Comparison of ENCODE assay signal across 34 mouse cellular contexts in the genomic region with DNA sequence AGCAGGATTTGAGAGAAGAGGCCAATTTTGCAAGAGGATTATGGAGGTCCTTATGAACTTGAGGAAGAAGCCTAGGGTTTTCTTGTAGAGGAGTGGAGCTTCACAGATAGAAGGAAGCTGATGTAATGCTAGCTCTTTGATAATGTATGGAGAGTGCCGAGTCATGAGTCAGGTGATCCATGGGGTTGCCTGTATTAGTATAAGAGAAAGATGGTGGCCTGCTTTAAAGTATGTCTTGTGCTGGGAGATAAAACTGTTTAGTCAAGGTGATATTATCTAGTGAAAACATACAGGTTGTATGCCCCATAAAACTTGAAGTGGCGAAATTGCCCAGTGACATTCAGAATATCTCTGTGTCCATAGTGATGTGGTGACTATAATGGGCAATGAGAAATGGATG. TPM values are rescaled to one million over a fixed set of nuclear protein-coding genes. Genes with fewer than 3 reads are reported as not detected.
DNase-seq lines count a peak whose midpoint lies in the region; ATAC-seq and TF ChIP-seq lines count a peak whose summit lies in the region.
"Had no signal": no experiment of that assay in that cellular context is flagged by ENCODE, and none has a peak within 500 bp of the region (broad histone marks: within the 10 kb centered on the region; RNA-seq: fewer than 3 reads in every experiment).

No protein-coding gene starts in this region.

- in situ Hi-C loops in ES-E14 (cut with MboI; ENCODE audit: low sequenced_read_pairs in 2 of 2, unreplicated experiment in 2 of 2), result no loop called here

- H3K4me2 ChIP-seq in heart, embryonic 12.5 days, result no peak overlapping the region
- H3K4me2 ChIP-seq in liver, embryonic 16.5 days (ENCODE audit: low read depth, low read length), result no peak overlapping the region
- H3K4me2 ChIP-seq in forebrain, embryonic 14.5 days (ENCODE audit: low read length), result no peak overlapping the region
- H3K4me2 ChIP-seq: forebrain, embryonic 12.5 days; heart, embryonic 11.5 days; hindbrain, embryonic 13.5 days; lung, embryonic 15.5 days; stomach, embryonic 15.5 days had no signal

- TF ChIP-seq CTCF in embryonic fibroblast, embryonic 13.5 days (IDR thresholded peaks at IDR 0.05; ENCODE audit: borderline replicate concordance, insufficient read depth, low read length), result no peak

- peaks cover 11% of the 10 kb centered on the region for H3K4me1 ChIP-seq in heart, embryonic 12.5 days (replicated peaks)
- peaks cover 2 to 3% of the 10 kb centered on the region in 2 experiments; a peak in 2 of 4 replicates for H3K4me1 ChIP-seq in ES-E14 (ENCODE audit: control insufficient read depth in 2 of 2, insufficient read depth in 2 of 2, low read length in 2 of 2, poor library complexity in 1 of 2)
- peaks cover 5% of the 10 kb centered on the region; the same call in 1 of the 2 replicates for H3K4me1 ChIP-seq in embryonic fibroblast, embryonic 13.5 days (ENCODE audit: control insufficient read depth, insufficient read depth, low read length)
- H3K4me1 ChIP-seq in liver, embryonic 16.5 days (ENCODE audit: control insufficient read depth, low read depth, low read length), result peaks cover 55% of the 10 kb centered on the region
- H3K4me1 ChIP-seq in forebrain, embryonic 14.5 days (ENCODE audit: control insufficient read depth, insufficient read depth, low read length), result peaks cover 12% of the 10 kb centered on the region

- ATAC-seq in heart, embryonic 12.5 days (ENCODE audit: insufficient number of reproducible peaks, low FRiP score), result peak; percentile 26; the same call in 1 of the 2 replicates
- peak; percentile 16; the same call in 1 of the 2 replicates for ATAC-seq in liver, embryonic 16.5 days (ENCODE audit: low read depth)
- ATAC-seq in forebrain, embryonic 14.5 days, result no peak
- ATAC-seq in activated CD4-positive, CD25-positive, alpha-beta regulatory T cell, adult 4 months, result no peak
- ATAC-seq: CD4-positive, CD25-positive, alpha-beta regulatory T cell, adult 4 months; midbrain, embryonic 16.5 days had no signal

- TF ChIP-seq POLR2A in embryonic fibroblast, embryonic 13.5 days (IDR thresholded peaks at IDR 0.05; ENCODE audit: low read depth, low read length), result no peak

- DNase-seq in heart, postnatal 4 days, result no peak
- DNase-seq in ES-E14 (ENCODE audit: low read depth, low spot score), result no peak
- DNase-seq in forebrain, embryonic 14.5 days (ENCODE audit: low spot score), result no peak
- no peak for DNase-seq in frontal cortex, adult 2 months (ENCODE audit: extremely low spot score in 1 of 2, low spot score in 1 of 2)
- DNase-seq: adrenal gland, postnatal 14 days; cerebellum, adult 11 months; gastrocnemius, adult 2 months; heart, postnatal 14 days; kidney, adult 8-10 months; kidney, postnatal 10 days; lung, postnatal 36 days; right cerebral cortex, adult 18-20 months; right cerebral cortex, postnatal 4 days; thymus, postnatal 25 days had no signal

- 78% methylated on average over 2 of the region's 2 CpGs for WGBS in heart, embryonic 12.5 days
- 41% methylated on average over 2 of the region's 2 CpGs for WGBS in liver, embryonic 16.5 days (ENCODE audit: insufficient replicate concordance)
- WGBS in forebrain, embryonic 14.5 days, result 88% methylated on average over 2 of the region's 2 CpGs

- H3K4me3 ChIP-seq in heart, embryonic 12.5 days, result no peak overlapping the region
- H3K4me3 ChIP-seq in ES-E14 (ENCODE audit: insufficient read depth in 1 of 2, low read depth in 1 of 2, low read length in 2 of 2, poor library complexity in 1 of 2, severe bottlenecking in 1 of 2), result no peak overlapping the region
- H3K4me3 ChIP-seq in embryonic fibroblast, embryonic 13.5 days (ENCODE audit: insufficient read depth, low read length), result no peak overlapping the region
- no peak overlapping the region for H3K4me3 ChIP-seq in liver, embryonic 16.5 days (ENCODE audit: low read depth, low read length)
- no peak overlapping the region for H3K4me3 ChIP-seq in forebrain, embryonic 14.5 days (ENCODE audit: low read depth, low read length)
- H3K4me3 ChIP-seq: embryonic facial prominence, embryonic 10.5 days; forebrain, embryonic 12.5 days; gastrocnemius, adult 2 months; hindbrain, embryonic 13.5 days; layer of hippocampus, adult 2 months; lung, embryonic 15.5 days; stomach, embryonic 15.5 days had no signal

- no peak overlapping the region for H3K27ac ChIP-seq in heart, embryonic 12.5 days (ENCODE audit: poor library complexity, severe bottlenecking)
- H3K27ac ChIP-seq in ES-E14 (ENCODE audit: insufficient read depth, low read depth, low read length, poor library complexity, severe bottlenecking), result no peak overlapping the region
- peak overlapping the region; percentile 39 for H3K27ac ChIP-seq in embryonic fibroblast, embryonic 13.5 days (ENCODE audit: insufficient read depth, low read length)
- peak overlapping the region; percentile 63 for H3K27ac ChIP-seq in liver, embryonic 16.5 days (ENCODE audit: low read length)
- no peak overlapping the region for H3K27ac ChIP-seq in forebrain, embryonic 14.5 days (ENCODE audit: low read depth, low read length)
- H3K27ac ChIP-seq: embryonic facial prominence, embryonic 10.5 days; forebrain, embryonic 12.5 days; gastrocnemius, adult 2 months; hindbrain, embryonic 13.5 days; layer of hippocampus, adult 2 months; lung, embryonic 15.5 days; stomach, embryonic 15.5 days had no signal

- no peaks in the 10 kb centered on the region for H3K27me3 ChIP-seq in heart, embryonic 12.5 days (replicated peaks)
- H3K27me3 ChIP-seq in liver, embryonic 16.5 days (ENCODE audit: control insufficient read depth, insufficient read depth, low read depth, low read length), result no peaks in the 10 kb centered on the region
- H3K27me3 ChIP-seq in forebrain, embryonic 14.5 days (replicated peaks; ENCODE audit: control insufficient read depth, insufficient read depth, low read length), result no peaks in the 10 kb centered on the region
- H3K27me3 ChIP-seq: forebrain, embryonic 12.5 days; hindbrain, embryonic 13.5 days; lung, embryonic 15.5 days; stomach, embryonic 15.5 days had no signal

- H3K9me3 ChIP-seq in heart, embryonic 12.5 days (replicated peaks), result no peaks in the 10 kb centered on the region
- H3K9me3 ChIP-seq in ES-E14 (ENCODE audit: control insufficient read depth, insufficient read depth, low read depth, low read length), result no peaks in the 10 kb centered on the region
- H3K9me3 ChIP-seq in liver, embryonic 16.5 days (replicated peaks; ENCODE audit: control insufficient read depth, low read length), result no peaks in the 10 kb centered on the region
- H3K9me3 ChIP-seq in forebrain, embryonic 14.5 days (replicated peaks; ENCODE audit: control insufficient read depth, low read length), result no peaks in the 10 kb centered on the region
- H3K9me3 ChIP-seq: embryonic facial prominence, embryonic 10.5 days; forebrain, embryonic 12.5 days; hindbrain, embryonic 13.5 days; lung, embryonic 15.5 days; stomach, embryonic 15.5 days had no signal

- H3K9ac ChIP-seq in heart, embryonic 12.5 days, result no peak overlapping the region
- H3K9ac ChIP-seq in ES-E14 (ENCODE audit: insufficient read depth, low read depth, low read length, poor library complexity, severe bottlenecking), result no peak overlapping the region
- H3K9ac ChIP-seq in liver, embryonic 16.5 days (ENCODE audit: low read depth, low read length), result no peak overlapping the region
- no peak overlapping the region for H3K9ac ChIP-seq in forebrain, embryonic 14.5 days (ENCODE audit: low read length)
- H3K9ac ChIP-seq: forebrain, embryonic 12.5 days; hindbrain, embryonic 13.5 days; lung, embryonic 15.5 days; stomach, embryonic 15.5 days had no signal

- peaks cover 70% of the 10 kb centered on the region for H3K36me3 ChIP-seq in heart, embryonic 12.5 days
- H3K36me3 ChIP-seq in ES-E14 (ENCODE audit: control insufficient read depth, insufficient read depth, low read length, poor library complexity, severe bottlenecking), result peaks cover 50% of the 10 kb centered on the region
- peaks cover 46% of the 10 kb centered on the region for H3K36me3 ChIP-seq in liver, embryonic 16.5 days (ENCODE audit: control insufficient read depth, insufficient read depth)
- peaks cover 72% of the 10 kb centered on the region for H3K36me3 ChIP-seq in forebrain, embryonic 14.5 days (ENCODE audit: control insufficient read depth, insufficient read depth, low read length)

RNA-seq across cellular contexts. Expression of gene Epn1, which starts 3.1 kb away (rescaled TPM):
- 52.1 TPM in 2 replicates for polyA plus RNA-seq in heart, embryonic 12.5 days (2016; fragmentation: Nextera tagmentation; extraction: Ambion mirVana)
- total RNA-seq in heart, postnatal 4 days (2021), result 100 to 1,000 TPM; 171 to 183 TPM
- 51.8 and 59.1 TPM in 2 replicates for total RNA-seq in ES-E14 (2012; rRNA removed)
- 66.2 and 69.3 TPM in 2 replicates for polyA plus RNA-seq in embryonic fibroblast, embryonic 13.5 days (2011; ENCODE audit: insufficient read length, low read depth, missing spikeins)
- polyA plus RNA-seq in liver, embryonic 16.5 days (2015; fragmentation: Nextera tagmentation; extraction: Ambion mirVana), result 45.2 and 46.6 TPM in 2 replicates
- polyA plus RNA-seq in forebrain, embryonic 14.5 days (2014; fragmentation: Nextera tagmentation; extraction: Ambion mirVana), result 71.3 and 89.0 TPM in 2 replicates
- polyA plus RNA-seq in activated CD4-positive, CD25-positive, alpha-beta regulatory T cell, adult 4 months (2017; shearing (Covaris generic)), result 1 to 10 TPM; 7.0 to 8.3 TPM
- 387 and 425 TPM in 2 replicates for polyA plus RNA-seq in frontal cortex, adult 2 months (2012; rRNA removed)

RNA-seq across cellular contexts. Expression of gene U2af2, which starts 15.0 kb away (rescaled TPM):
- polyA plus RNA-seq in heart, embryonic 12.5 days (2016; fragmentation: Nextera tagmentation; extraction: Ambion mirVana), result 81.7 and 83.9 TPM in 2 replicates
- total RNA-seq in heart, postnatal 4 days (2021), result 100 to 1,000 TPM; 136 to 145 TPM
- total RNA-seq in ES-E14 (2012; rRNA removed), result 222 and 262 TPM in 2 replicates
- 193 and 210 TPM in 2 replicates for polyA plus RNA-seq in embryonic fibroblast, embryonic 13.5 days (2011; ENCODE audit: insufficient read length, low read depth, missing spikeins)
- polyA plus RNA-seq in liver, embryonic 16.5 days (2015; fragmentation: Nextera tagmentation; extraction: Ambion mirVana), result 48.2 and 48.8 TPM in 2 replicates
- 124 and 133 TPM in 2 replicates for polyA plus RNA-seq in forebrain, embryonic 14.5 days (2014; fragmentation: Nextera tagmentation; extraction: Ambion mirVana)
- 10 to 100 TPM; 24.2 to 30.1 TPM for polyA plus RNA-seq in activated CD4-positive, CD25-positive, alpha-beta regulatory T cell, adult 4 months (2017; shearing (Covaris generic))
- polyA plus RNA-seq in frontal cortex, adult 2 months (2012; rRNA removed), result 225 and 229 TPM in 2 replicates

RNA-seq across cellular contexts. Expression of gene Zfp580, which starts 25.6 kb away (rescaled TPM):
- 16.6 and 17.7 TPM in 2 replicates for polyA plus RNA-seq in heart, embryonic 12.5 days (2016; fragmentation: Nextera tagmentation; extraction: Ambion mirVana)
- 10 to 100 TPM; 12.2 to 13.2 TPM for total RNA-seq in heart, postnatal 4 days (2021)
- 2.6 and 3.3 TPM in 2 replicates for total RNA-seq in ES-E14 (2012; rRNA removed)
- 11.8 and 18.1 TPM in 2 replicates for polyA plus RNA-seq in embryonic fibroblast, embryonic 13.5 days (2011; ENCODE audit: insufficient read length, low read depth, missing spikeins)
- polyA plus RNA-seq in liver, embryonic 16.5 days (2015; fragmentation: Nextera tagmentation; extraction: Ambion mirVana), result 0.89 and 1.8 TPM in 2 replicates
- polyA plus RNA-seq in forebrain, embryonic 14.5 days (2014; fragmentation: Nextera tagmentation; extraction: Ambion mirVana), result 54.5 and 64.9 TPM in 2 replicates
- 1 to 10 TPM; 1.2 to 2.8 TPM for polyA plus RNA-seq in activated CD4-positive, CD25-positive, alpha-beta regulatory T cell, adult 4 months (2017; shearing (Covaris generic))
- 49.7 and 56.0 TPM in 2 replicates for polyA plus RNA-seq in frontal cortex, adult 2 months (2012; rRNA removed)

RNA-seq across cellular contexts. Expression of gene Zfp784, which starts 38.7 kb away (rescaled TPM):
- polyA plus RNA-seq in heart, embryonic 12.5 days (2016; fragmentation: Nextera tagmentation; extraction: Ambion mirVana), result 3.6 and 4.9 TPM in 2 replicates
- 1 to 10 TPM; 5.4 to 6.0 TPM for total RNA-seq in heart, postnatal 4 days (2021)
- 0.58 and 0.71 TPM in 2 replicates for total RNA-seq in ES-E14 (2012; rRNA removed)
- polyA plus RNA-seq in embryonic fibroblast, embryonic 13.5 days (2011; ENCODE audit: insufficient read length, low read depth, missing spikeins), result 1.4 and 2.2 TPM in 2 replicates
- 1.3 and 1.7 TPM in 2 replicates for polyA plus RNA-seq in liver, embryonic 16.5 days (2015; fragmentation: Nextera tagmentation; extraction: Ambion mirVana)
- polyA plus RNA-seq in forebrain, embryonic 14.5 days (2014; fragmentation: Nextera tagmentation; extraction: Ambion mirVana), result 6.2 and 6.3 TPM in 2 replicates
- polyA plus RNA-seq in activated CD4-positive, CD25-positive, alpha-beta regulatory T cell, adult 4 months (2017; shearing (Covaris generic)), result 1 to 10 TPM; 2.5 to 3.1 TPM
- polyA plus RNA-seq in frontal cortex, adult 2 months (2012; rRNA removed), result 8.4 and 8.8 TPM in 2 replicates

RNA-seq across cellular contexts. Expression of gene Rfpl4, which starts 39.8 kb away (rescaled TPM):
- polyA plus RNA-seq in heart, embryonic 12.5 days (2016; fragmentation: Nextera tagmentation; extraction: Ambion mirVana), result not detected in 2 replicates
- not detected for total RNA-seq in heart, postnatal 4 days (2021)
- not detected in 2 replicates for total RNA-seq in ES-E14 (2012; rRNA removed)
- not detected in 2 replicates for polyA plus RNA-seq in embryonic fibroblast, embryonic 13.5 days (2011; ENCODE audit: insufficient read length, low read depth, missing spikeins)
- polyA plus RNA-seq in liver, embryonic 16.5 days (2015; fragmentation: Nextera tagmentation; extraction: Ambion mirVana), result not detected in 2 replicates
- not detected in 2 replicates for polyA plus RNA-seq in forebrain, embryonic 14.5 days (2014; fragmentation: Nextera tagmentation; extraction: Ambion mirVana)
- not detected for polyA plus RNA-seq in activated CD4-positive, CD25-positive, alpha-beta regulatory T cell, adult 4 months (2017; shearing (Covaris generic))
- polyA plus RNA-seq in frontal cortex, adult 2 months (2012; rRNA removed), result not detected in 2 replicates
- total RNA-seq: adrenal gland, postnatal 14 days; gastrocnemius, adult 2 months; granulocyte monocyte progenitor cell, adult 5-6 weeks; heart, postnatal 14 days; layer of hippocampus, adult 2 months; left cerebral cortex, postnatal 36 days; megakaryocyte-erythroid progenitor cell, adult 5-6 weeks had no signal
- polyA plus RNA-seq: brain, embryonic 14.5 days; cortical plate, adult 2 months; embryonic facial prominence, embryonic 10.5 days; forebrain, embryonic 12.5 days; heart, embryonic 11.5 days; hindbrain, embryonic 13.5 days; limb, embryonic 14.5 days; lung, embryonic 15.5 days; midbrain, embryonic 16.5 days; neural tube, embryonic 14.5 days; stomach, embryonic 15.5 days had no signal

Comparison
In these comparisons a context has a peak if more than half of its experiments do, and no peak if none do; other contexts are left out.
1. ATAC-seq: peak in heart, embryonic 12.5 days (single experiment) and liver, embryonic 16.5 days (single experiment); none in forebrain, embryonic 14.5 days (single experiment) and activated CD4-positive, CD25-positive, alpha-beta regulatory T cell, adult 4 months (single experiment).
2. H3K27ac ChIP-seq: peak in embryonic fibroblast, embryonic 13.5 days (single experiment) and liver, embryonic 16.5 days (single experiment); none in heart, embryonic 12.5 days (single experiment), ES-E14 (single experiment) and forebrain, embryonic 14.5 days (single experiment).